ENCODE assay signal across 9 mouse cellular contexts in the genomic region with DNA sequence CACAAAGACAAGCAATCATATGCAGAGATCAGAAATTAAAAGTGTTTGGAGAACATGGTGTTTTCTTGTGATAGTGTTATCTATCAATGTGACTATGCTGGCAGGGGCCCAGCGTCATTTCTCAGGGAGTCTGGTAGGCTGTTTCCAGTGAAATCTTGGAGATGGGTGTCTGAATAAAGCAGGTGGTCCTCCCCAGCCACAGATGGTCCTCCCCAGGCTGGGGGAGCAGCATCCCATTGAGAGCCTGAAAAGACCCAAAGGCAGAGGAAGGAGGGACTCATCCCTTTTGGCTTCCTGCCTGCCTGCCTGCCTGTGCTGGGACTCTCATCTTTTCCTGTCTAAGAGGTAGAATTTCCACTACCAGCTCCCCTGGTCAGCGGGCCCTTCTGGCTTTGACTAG.
DNase-seq lines count a peak whose midpoint lies in the region.
"Had no signal": no experiment of that assay in that cellular context is flagged by ENCODE, and none has a peak within 500 bp of the region (broad histone marks: within the 10 kb centered on the region; RNA-seq: fewer than 3 reads in every experiment).

No protein-coding gene starts in this region.

- peak; percentile 71 for DNase-seq in cerebellum, adult 11-12 months
- no peak for DNase-seq in cerebellum, adult 8-10 months
- DNase-seq in right cerebral cortex, adult 18-20 months = peak; percentile 52
- DNase-seq in right cerebral cortex, adult 2 months (ENCODE audit: low spot score in 2 of 2) = no peak
- DNase-seq in layer of hippocampus, adult 9-10 months (ENCODE audit: low spot score) = peak; percentile 71
- DNase-seq in right cerebral cortex, postnatal 4 days = peak; percentile 83
- DNase-seq in thymus, postnatal 25 days = no peak
- no peak for DNase-seq in urinary bladder, adult 18-20 months (ENCODE audit: low spot score in 2 of 2)
- DNase-seq: kidney, postnatal 25 days had no signal

Comparison
In these comparisons a context has a peak if more than half of its experiments do, and no peak if none do; other contexts are left out.
1. DNase-seq: peak in cerebellum, adult 11-12 months (single experiment), right cerebral cortex, adult 18-20 months (single experiment), layer of hippocampus, adult 9-10 months (single experiment) and right cerebral cortex, postnatal 4 days (single experiment); none in cerebellum, adult 8-10 months (single experiment), right cerebral cortex, adult 2 months (0 of 2), thymus, postnatal 25 days (single experiment) and urinary bladder, adult 18-20 months (0 of 2).